In the genomic region with DNA sequence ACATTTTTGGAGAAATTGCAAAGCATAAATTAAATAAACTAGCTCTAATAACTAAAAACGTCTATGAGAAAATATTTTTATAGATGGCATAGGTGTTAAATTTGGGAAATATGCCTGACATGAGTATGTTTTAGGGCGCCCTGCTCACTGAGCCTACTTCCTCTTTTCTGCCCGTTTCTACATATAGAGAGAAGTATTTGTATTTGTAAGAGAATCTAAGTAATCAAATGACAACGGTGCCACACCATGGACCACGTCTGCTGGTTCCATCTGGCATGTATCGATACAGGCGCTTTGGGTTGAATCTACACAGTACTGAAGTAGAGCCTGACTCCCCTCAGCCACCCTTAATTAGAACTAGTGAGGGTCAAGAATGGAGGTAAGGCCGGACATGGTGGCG, we compare ENCODE assay signal across 23 mouse cellular contexts.
"Had no signal": no experiment of that assay in that cellular context is flagged by ENCODE, and none has a peak within 500 bp of the region (broad histone marks: within the 10 kb centered on the region; RNA-seq: fewer than 3 reads in every experiment).

No protein-coding gene starts in this region.

- H3K27me3 ChIP-seq: kidney, embryonic 15.5 days; limb, embryonic 13.5 days; liver, embryonic 12.5 days; liver, embryonic 15.5 days; neural tube, embryonic 12.5 days; neural tube, embryonic 15.5 days had no signal

- H3K4me3 ChIP-seq: kidney, embryonic 15.5 days; layer of hippocampus, adult 2 months; limb, embryonic 10.5 days; limb, embryonic 13.5 days; liver, embryonic 12.5 days; liver, embryonic 15.5 days; neural tube, embryonic 12.5 days; neural tube, embryonic 15.5 days had no signal

- DNase-seq: kidney, postnatal 25 days; layer of hippocampus, adult 9-11 months; liver; lung, adult 18-20 months; midbrain, embryonic 14.5 days; right cerebral cortex, adult 18-20 months; right cerebral cortex, postnatal 14 days; right cerebral cortex, postnatal 4 days; thymus, adult 2 months; thymus, postnatal 14 days; thymus, postnatal 4 days had no signal

- H3K9me3 ChIP-seq: kidney, embryonic 15.5 days; limb, embryonic 10.5 days; limb, embryonic 13.5 days; liver, embryonic 12.5 days; liver, embryonic 15.5 days; neural tube, embryonic 12.5 days; neural tube, embryonic 15.5 days had no signal

- H3K4me1 ChIP-seq: kidney, embryonic 15.5 days; limb, embryonic 10.5 days; limb, embryonic 13.5 days; liver, embryonic 12.5 days; liver, embryonic 15.5 days; neural tube, embryonic 12.5 days; neural tube, embryonic 15.5 days had no signal

- H3K4me2 ChIP-seq: kidney, embryonic 15.5 days; limb, embryonic 13.5 days; liver, embryonic 12.5 days; liver, embryonic 15.5 days; midbrain, embryonic 11.5 days; neural tube, embryonic 12.5 days; neural tube, embryonic 15.5 days had no signal

- H3K36me3 ChIP-seq: kidney, embryonic 15.5 days; limb, embryonic 10.5 days; limb, embryonic 13.5 days; liver, embryonic 12.5 days; liver, embryonic 15.5 days; neural tube, embryonic 12.5 days; neural tube, embryonic 15.5 days had no signal

- H3K9ac ChIP-seq: kidney, embryonic 15.5 days; limb, embryonic 13.5 days; liver, embryonic 12.5 days; liver, embryonic 15.5 days; neural tube, embryonic 12.5 days; neural tube, embryonic 15.5 days had no signal

- ATAC-seq: intestine, postnatal 0 days; liver, embryonic 12.5 days had no signal

- H3K27ac ChIP-seq: kidney, embryonic 15.5 days; layer of hippocampus, adult 2 months; limb, embryonic 10.5 days; limb, embryonic 13.5 days; liver, embryonic 12.5 days; liver, embryonic 15.5 days; macrophage; neural tube, embryonic 12.5 days; neural tube, embryonic 15.5 days; stomach, postnatal 0 days had no signal
